Mouse (Mus musculus) left cerebral cortex, postnatal 4 days (tissue): ENCODE data around the gene Adarb2. TPM values are rescaled to one million over a fixed set of nuclear protein-coding genes. Genes with fewer than 3 reads are reported as not detected.

Experiments
- DNase-seq: peaks from one replicate; pipeline ENCODE4 v3.0.0-alpha.2; 2022
- intact Hi-C: fragments of 180-260 bp; cut with DNase I; formaldehyde crosslinking; loops from one replicate; pipeline ENCODE4 v1.15.1; 2025
- total RNA-seq, 2 experiments: library from RNA; stranded (reverse); gene quantifications; 2 replicates each; pipeline ENCODE4 v1.2.3; 2021

The Adarb2 gene
- total RNA-seq, 2 experiments from 2014 or later = 38.7 to 40.0 TPM

DNA sequence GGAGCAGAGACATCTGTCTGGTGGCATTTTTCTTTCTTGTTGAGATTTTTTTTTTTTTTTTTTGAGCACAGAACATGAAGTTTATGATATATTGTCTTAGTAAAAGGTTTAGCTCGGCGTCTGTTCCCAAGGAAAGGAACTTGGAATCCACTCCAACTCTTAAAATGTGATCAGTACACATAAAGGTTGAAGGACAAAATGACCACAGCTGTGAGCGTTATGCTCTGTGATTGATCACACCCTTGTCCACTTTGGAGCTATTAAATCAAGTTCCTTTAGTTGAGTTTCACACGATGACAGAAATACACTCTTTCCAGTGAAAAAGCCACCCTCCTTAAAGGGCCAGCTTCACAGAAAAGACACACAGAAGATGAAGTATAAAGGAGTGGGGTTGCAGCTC lies 568.0 kb downstream of the Adarb2 start:
- no peak for DNase-seq
- intact Hi-C loops = no loop called here

DNA sequence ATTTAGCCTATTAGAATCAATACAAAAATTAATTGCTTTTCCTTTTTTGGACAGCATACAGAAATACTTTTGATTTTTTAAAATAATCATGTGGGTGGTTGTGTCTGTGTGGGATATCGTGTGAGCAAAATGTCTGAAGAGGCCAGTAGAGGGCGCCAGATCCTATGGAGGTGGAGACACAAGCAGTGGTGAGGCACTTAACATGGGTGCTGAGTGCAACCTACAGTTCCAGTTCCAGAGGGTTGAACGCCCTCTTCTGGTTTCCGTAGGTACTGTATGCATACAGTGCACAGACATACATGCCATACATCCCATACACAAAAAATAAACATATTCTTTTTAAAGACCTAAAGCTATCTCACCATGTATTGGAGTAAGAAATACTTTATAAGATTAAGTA lies 577.8 kb downstream of the Adarb2 start:
- intact Hi-C loops = loop anchor here (10.0 kb wide), 1 partner anchor 1946 kb away; no protein-coding TSS in a partner anchor

GRCm38 (mm10) chr13:8782636-8783035 lies 580.0 kb downstream of the Adarb2 start:
- intact Hi-C loops = loop anchor here (10.0 kb wide), 1 partner anchor 1948 kb away; no protein-coding TSS in a partner anchor

More for the DNA sequence above, 577.8 kb downstream of the Adarb2 start:
- DNase-seq = peak; percentile 70

GRCm38 (mm10) chr13:8783686-8784307 lies 581.1 kb downstream of the Adarb2 start:
- intact Hi-C loops = loop anchor here (10.0 kb wide), 1 partner anchor 1949 kb away; no protein-coding TSS in a partner anchor
- DNase-seq = no peak

More at GRCm38 (mm10) chr13:8782636-8783035, 580.0 kb downstream of the Adarb2 start:
- DNase-seq = peak; percentile 6

GRCm38 (mm10) chr13:8784308-8785061 lies 581.8 kb downstream of the Adarb2 start:
- no peak for DNase-seq
- intact Hi-C loops = loop anchor here (10.0 kb wide), 1 partner anchor 1950 kb away; no protein-coding TSS in a partner anchor

GRCm38 (mm10) chr13:8785185-8785584 lies 582.5 kb downstream of the Adarb2 start:
- intact Hi-C loops = loop anchor here (10.0 kb wide), 1 partner anchor 1950 kb away; no protein-coding TSS in a partner anchor
- peak; percentile 52 for DNase-seq

DNA sequence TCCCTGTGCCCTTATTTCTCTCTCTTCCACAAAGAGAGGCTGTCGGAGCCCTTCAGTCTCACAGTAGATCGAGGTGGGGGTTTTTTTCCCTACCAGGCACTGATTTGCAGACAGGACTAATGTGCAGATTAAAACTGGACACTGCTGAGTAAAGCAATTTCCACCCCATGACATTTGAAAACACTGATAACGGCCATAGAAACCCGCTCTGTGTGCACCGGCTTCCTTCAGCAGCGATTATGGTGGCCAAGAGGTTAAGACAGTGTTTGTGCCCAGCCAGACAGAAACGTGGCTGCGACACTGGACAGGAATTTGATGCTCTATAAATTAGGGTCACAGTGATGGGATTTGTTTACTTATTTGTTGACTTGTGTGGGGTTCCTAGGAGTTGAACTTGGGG lies 590.6 kb downstream of the Adarb2 start:
- DNase-seq = no peak
- intact Hi-C loops = no loop called here

DNA sequence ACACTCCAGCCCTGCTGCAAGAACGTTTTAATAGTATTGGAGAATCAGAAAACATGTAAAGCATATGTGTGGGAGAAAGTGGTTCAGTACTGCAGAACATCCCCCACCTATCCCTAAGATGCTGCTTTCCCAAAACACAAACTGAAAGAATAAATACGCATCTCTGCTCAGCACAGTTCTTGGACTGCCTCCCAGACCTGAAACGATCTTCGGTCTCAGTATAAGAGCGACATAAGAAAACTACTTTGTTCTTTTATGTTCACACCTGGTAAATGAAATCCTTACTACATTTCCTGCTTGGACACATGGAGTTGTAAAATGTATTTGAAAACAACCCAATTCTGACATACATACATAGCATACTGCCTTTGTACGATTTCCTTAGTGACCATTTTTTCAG lies 597.9 kb downstream of the Adarb2 start:
- DNase-seq = no peak
- intact Hi-C loops = no loop called here

- no peak for DNase-seq
- intact Hi-C loops = no loop called here
Observed at GRCm38 (mm10) chr13:8805931-8806330, 603.3 kb downstream of the Adarb2 start.
